Mouse (Mus musculus) gastrocnemius, postnatal 10 days (tissue): ENCODE results near the gene Cmpk2. TPM values are rescaled to one million over a fixed set of nuclear protein-coding genes. Genes with fewer than 3 reads are reported as not detected.
"Not testable (repeated sequence)": the region's sequence is repeated elsewhere in the genome, so short reads cannot be mapped to it uniquely, and the experiment has no call there.

Experiments used
- DNase-seq: peaks from one replicate; pipeline ENCODE4 v3.0.0; 2021; ENCODE audit warnings: mixed read lengths
- total RNA-seq, 2 experiments: library from RNA; stranded (reverse); gene quantifications; 2 replicates each; pipeline ENCODE4 v1.2.3; 2021

Cmpk2 gene
- total RNA-seq, 2 experiments from 2014 or later: 3.5 to 4.3 TPM

- peak; percentile 39 for DNase-seq
Measured at GRCm38 (mm10) chr12:26478196-26479004, 9.4 kb downstream of the Cmpk2 start.

- not testable (repeated sequence) for DNase-seq
Measured at GRCm38 (mm10) chr12:26485738-26486580, 17.0 kb downstream of the Cmpk2 start.

- no peak for DNase-seq
Measured at GRCm38 (mm10) chr12:26487874-26488616, 19.0 kb downstream of the Cmpk2 start.

GRCm38 (mm10) chr12:26488617-26489274, 19.7 kb downstream of the Cmpk2 start:
- DNase-seq: no peak

- DNase-seq: no peak
Measured at GRCm38 (mm10) chr12:26489942-26490341, 20.9 kb downstream of the Cmpk2 start.

GRCm38 (mm10) chr12:26501042-26501441, 32.0 kb downstream of the Cmpk2 start:
- no peak for DNase-seq

GRCm38 (mm10) chr12:26510971-26511370, 42.0 kb downstream of the Cmpk2 start:
- no peak for DNase-seq

GRCm38 (mm10) chr12:26518206-26518605, 49.2 kb downstream of the Cmpk2 start:
- DNase-seq: no peak

GRCm38 (mm10) chr12:26524943-26525697, 56.1 kb downstream of the Cmpk2 start:
- peak; percentile 82 for DNase-seq

GRCm38 (mm10) chr12:26525698-26526026, 56.7 kb downstream of the Cmpk2 start:
- DNase-seq: no peak

Other genes starting within 250 kb of the Cmpk2 start
- 10 to 100 TPM; 29.0 to 39.4 TPM for gene Rnf144a, start 54.0 kb upstream of the Cmpk2 start, total RNA-seq
- gene Rsad2, start 12.8 kb upstream of the Cmpk2 start, total RNA-seq: 1 to 10 TPM in 1 of 2 experiments, under 1 TPM in 1; 0.92 to 1.4 TPM